Mouse (Mus musculus) CH12.LX (cell line): Measurements from ENCODE around the gene Togaram2.

Source experiments
- CTCF ChIP-seq, 2 experiments: IDR thresholded peaks in 1 of 2; conservative IDR thresholded peaks in 1 of 2; 2 replicates each; pipeline ENCODE4 v1.5.1; 2011 to 2012; ENCODE audit warnings: low read depth in 2 of 2, low read length in 2 of 2, improper control_type of control experiment in 1 of 2, inconsistent platforms in 1 of 2, mild to moderate bottlenecking in 1 of 2, moderate library complexity in 1 of 2
- E2F4 ChIP-seq: IDR thresholded peaks from 2 replicates; pipeline ENCODE4 v1.6.1; 2011; ENCODE audit warnings: low read depth, low read length, improper control_type of control experiment; ENCODE audit not compliant: insufficient replicate concordance
- JUND ChIP-seq: conservative IDR thresholded peaks from 2 replicates; pipeline ENCODE4 v1.6.1; 2011; ENCODE audit warnings: low read depth, low read length, improper control_type of control experiment
- MAFK ChIP-seq: IDR thresholded peaks from 2 replicates; pipeline ENCODE4 v1.6.1; 2011; ENCODE audit warnings: low read length, improper control_type of control experiment; ENCODE audit not compliant: insufficient replicate concordance
- POLR2A ChIP-seq: IDR thresholded peaks from 2 replicates; pipeline ENCODE4 v1.6.1; 2011; ENCODE audit warnings: low read depth, mild to moderate bottlenecking, improper control_type of control experiment, low read length
- POLR2AphosphoS2 ChIP-seq: IDR thresholded peaks from 2 replicates; pipeline ENCODE4 v1.6.1; 2011; ENCODE audit warnings: low read depth, low read length, improper control_type of control experiment
- RCOR1 ChIP-seq: conservative IDR thresholded peaks from 2 replicates; pipeline ENCODE4 v1.6.1; 2012; ENCODE audit warnings: low read depth, mild to moderate bottlenecking, inconsistent platforms, low read length, improper control_type of control experiment
- TCF12 ChIP-seq: IDR thresholded peaks from 2 replicates; pipeline ENCODE4 v1.6.1; 2014; ENCODE audit warnings: low read depth, mild to moderate bottlenecking, inconsistent platforms, low read length, improper control_type of control experiment
- USF2 ChIP-seq: conservative IDR thresholded peaks from 2 replicates; pipeline ENCODE4 v1.6.1; 2011; ENCODE audit warnings: low read depth, low read length, improper control_type of control experiment
- ZC3H11A ChIP-seq: IDR thresholded peaks from 2 replicates; pipeline ENCODE4 v1.6.1; 2012; ENCODE audit warnings: low read depth, mild to moderate bottlenecking, inconsistent platforms, low read length, improper control_type of control experiment
- ZKSCAN1 ChIP-seq: IDR thresholded peaks from 2 replicates; pipeline ENCODE4 v1.6.1; 2012; ENCODE audit warnings: low read depth, inconsistent platforms, low read length, improper control_type of control experiment, borderline replicate concordance

GRCm38 (mm10) chr17:71697896-71698618, 25.0 kb downstream of the Togaram2 start:
- no peak for TF ChIP-seq RCOR1
- TF ChIP-seq E2F4 = no peak
- no peak for TF ChIP-seq POLR2A
- no peak for TF ChIP-seq ZC3H11A
- TF ChIP-seq JUND = no peak
- TF ChIP-seq MAFK = no peak
- no peak for TF ChIP-seq ZKSCAN1
- no peak for TF ChIP-seq USF2
- no peak for TF ChIP-seq POLR2AphosphoS2
- no peak for TF ChIP-seq CTCF (conservative IDR thresholded peaks at IDR 0.05 in 1 of 2, IDR thresholded peaks at IDR 0.05 in 1 of 2; ENCODE audit: low read depth in 2 of 2, low read length in 2 of 2)
- no peak for TF ChIP-seq TCF12
